Mouse (Mus musculus): Measurements from ENCODE around the gene Sec22b. TPM values are rescaled to one million over a fixed set of nuclear protein-coding genes. Genes with fewer than 3 reads are reported as not detected.

Gene Sec22b
- polyA plus RNA-seq, 1 experiment = 25.9 TPM

DNA sequence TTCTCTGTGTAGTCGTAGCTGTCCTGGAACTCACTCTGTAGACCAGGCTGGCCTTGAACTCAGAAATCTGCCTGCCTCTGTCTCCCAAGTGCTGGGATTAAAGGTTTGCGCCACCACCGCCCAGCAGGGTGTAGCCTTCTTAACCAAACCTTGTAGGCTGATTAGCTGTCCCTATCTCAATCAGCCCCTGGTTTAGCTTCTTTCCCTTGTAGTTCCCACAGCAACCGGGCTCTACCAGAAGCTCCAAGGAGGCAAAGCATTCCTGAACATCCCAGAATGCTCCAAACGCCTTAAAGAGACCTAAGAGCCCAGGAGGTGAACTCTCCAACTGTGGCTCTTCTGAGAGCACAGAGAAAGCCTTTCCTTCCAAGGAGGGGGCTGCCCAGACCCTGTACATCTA is 32.3 kb upstream of the Sec22b start:
- TF ChIP-seq CTCF (IDR thresholded peaks at IDR 0.05; ENCODE audit: insufficient read depth, low read length) (no peak), POLR2A (IDR thresholded peaks at IDR 0.05; ENCODE audit: borderline replicate concordance, extremely low read depth, low read depth, low read length) (no peak)
- DNase-seq = no peak

DNA sequence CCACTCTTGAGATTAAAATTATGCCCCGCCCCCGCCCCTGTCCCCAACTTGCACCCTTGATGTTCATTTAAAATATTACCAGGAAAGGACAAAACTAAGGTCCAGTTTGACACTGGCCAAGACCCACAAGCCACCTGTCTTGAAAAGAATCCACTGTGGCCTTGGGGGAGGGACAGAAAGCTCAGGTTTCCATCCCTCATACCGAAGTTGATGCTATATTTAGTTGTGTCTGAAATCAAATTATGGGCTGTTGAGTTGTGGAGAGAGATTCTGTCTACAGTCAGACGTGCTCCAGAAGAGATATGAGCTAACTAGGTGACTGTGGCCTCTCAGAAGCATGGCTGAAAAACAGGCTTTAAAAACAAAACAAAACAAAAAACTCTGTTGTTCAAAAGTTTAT is 31.3 kb upstream of the Sec22b start:
- Histone ChIP-seq H3K4me1 (ENCODE audit: control insufficient read depth, insufficient read depth, low read length) (no peaks in the 10 kb centered on the region), H3K4me3 (replicated peaks; ENCODE audit: extremely low read depth, low read depth, low read length) (no peak overlapping the region)
- TF ChIP-seq CTCF (IDR thresholded peaks at IDR 0.05; ENCODE audit: insufficient read depth, low read length) = no peak
- TF ChIP-seq POLR2A (IDR thresholded peaks at IDR 0.05; ENCODE audit: borderline replicate concordance, extremely low read depth, low read depth, low read length) = no peak
- 64% methylated on average over 4 of the region's 4 CpGs for WGBS
- no peak for DNase-seq

More for the DNA sequence above, 32.3 kb upstream of the Sec22b start:
- Histone ChIP-seq H3K4me3 (replicated peaks; ENCODE audit: extremely low read depth, low read depth, low read length) (no peak overlapping the region), H3K4me1 (ENCODE audit: control insufficient read depth, insufficient read depth, low read length) (no peaks in the 10 kb centered on the region)
- WGBS = 51% methylated on average over 5 of the region's 5 CpGs

DNA sequence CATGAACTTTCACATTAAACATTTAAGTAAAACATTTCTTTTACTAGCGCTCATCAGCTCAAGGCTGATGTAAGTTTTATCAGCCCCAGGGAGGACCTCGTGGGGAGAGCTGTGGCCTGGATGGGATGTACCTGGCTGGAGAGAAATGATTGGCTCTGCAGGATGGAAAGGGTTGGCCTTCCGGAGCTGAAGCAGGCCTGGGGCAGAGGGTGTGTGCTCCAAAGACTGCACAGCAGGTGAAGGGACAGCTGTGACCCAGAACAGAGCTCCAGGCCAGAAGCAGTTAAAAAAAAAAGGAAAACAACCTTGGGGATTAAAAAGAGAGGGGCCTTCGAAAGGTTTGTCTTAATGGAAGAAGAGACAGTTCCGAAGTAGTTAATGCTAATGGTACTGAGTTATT is 26.2 kb upstream of the Sec22b start:
- WGBS = 56% methylated on average over 5 of the region's 5 CpGs
- Histone ChIP-seq H3K4me3 (replicated peaks; ENCODE audit: extremely low read depth, low read depth, low read length) (no peak overlapping the region), H3K4me1 (ENCODE audit: control insufficient read depth, insufficient read depth, low read length) (no peaks in the 10 kb centered on the region)
- DNase-seq = no peak
- TF ChIP-seq POLR2A (IDR thresholded peaks at IDR 0.05; ENCODE audit: borderline replicate concordance, extremely low read depth, low read depth, low read length) = no peak
- no peak for TF ChIP-seq CTCF (IDR thresholded peaks at IDR 0.05; ENCODE audit: insufficient read depth, low read length)

DNA sequence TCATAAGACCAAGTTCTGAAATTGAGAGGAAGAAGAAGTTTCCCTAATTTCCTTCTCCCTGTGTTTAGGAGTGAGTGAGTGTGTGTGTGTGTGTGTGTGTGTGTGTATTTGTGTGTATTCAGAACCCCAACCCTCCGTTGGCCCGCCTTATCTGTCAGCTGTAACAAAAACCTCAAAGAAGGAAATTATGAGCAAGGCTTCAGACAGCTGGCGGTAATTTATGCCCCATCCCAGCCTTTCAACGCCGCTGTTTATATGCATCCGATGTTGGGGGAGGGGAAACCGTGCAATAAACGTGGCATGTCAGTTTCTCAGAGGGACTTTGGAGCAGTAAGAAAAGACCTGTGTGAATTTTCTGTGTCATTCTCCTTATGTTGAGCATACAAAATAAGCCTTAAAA is 24.7 kb upstream of the Sec22b start:
- TF ChIP-seq POLR2A (IDR thresholded peaks at IDR 0.05; ENCODE audit: borderline replicate concordance, extremely low read depth, low read depth, low read length) = no peak
- TF ChIP-seq CTCF (IDR thresholded peaks at IDR 0.05; ENCODE audit: insufficient read depth, low read length) = no peak
- no peak for DNase-seq
- H3K4me3 ChIP-seq (replicated peaks; ENCODE audit: extremely low read depth, low read depth, low read length) = no peak overlapping the region
- WGBS = 31% methylated on average over 8 of the region's 8 CpGs
- no peaks in the 10 kb centered on the region for H3K4me1 ChIP-seq (ENCODE audit: control insufficient read depth, insufficient read depth, low read length)

DNA sequence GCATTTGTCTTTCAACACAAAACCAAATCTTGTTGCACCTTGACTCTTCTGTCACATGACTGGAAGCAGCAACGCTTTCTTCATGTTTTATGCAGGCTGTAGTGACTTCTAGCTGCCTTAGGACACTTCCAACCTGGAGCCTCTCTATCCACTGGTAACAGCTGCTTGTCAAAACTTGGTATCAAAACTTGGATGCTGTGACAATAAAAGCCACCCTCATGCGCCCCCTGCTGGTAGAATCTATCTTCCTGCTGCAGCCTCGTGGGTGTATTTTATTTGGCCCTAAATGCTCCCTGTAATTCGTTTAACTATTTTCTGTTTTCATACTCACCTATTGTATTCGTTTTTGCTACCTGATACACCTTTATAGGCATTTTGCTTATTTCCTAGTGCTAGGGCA is 21.8 kb upstream of the Sec22b start:
- 9% methylated on average over 5 of the region's 5 CpGs for WGBS

DNA sequence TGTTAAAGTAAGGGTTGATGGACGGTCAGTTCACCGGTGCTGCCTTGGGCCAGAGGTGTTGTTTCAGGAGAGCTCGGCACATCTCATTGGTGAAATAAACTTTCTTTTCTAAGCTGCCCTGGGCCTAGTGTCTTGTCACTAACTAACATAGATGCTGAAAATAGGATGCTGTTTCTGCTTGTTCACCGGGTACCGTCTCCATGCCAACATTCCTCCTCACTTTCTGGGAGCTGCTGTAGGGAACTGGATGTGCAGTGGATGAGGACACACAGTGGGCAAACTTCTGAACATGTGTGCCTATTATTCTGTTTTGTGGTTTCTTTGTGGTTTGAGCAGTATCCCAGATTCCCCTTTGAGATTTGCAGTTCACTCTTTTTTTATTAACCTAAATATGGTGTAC is 19.4 kb upstream of the Sec22b start:
- no peak for DNase-seq
- WGBS = 93% methylated on average over 5 of the region's 5 CpGs
- TF ChIP-seq CTCF (IDR thresholded peaks at IDR 0.05; ENCODE audit: insufficient read depth, low read length) (no peak), POLR2A (IDR thresholded peaks at IDR 0.05; ENCODE audit: borderline replicate concordance, extremely low read depth, low read depth, low read length) (no peak)
- no peaks in the 10 kb centered on the region for H3K4me1 ChIP-seq (ENCODE audit: control insufficient read depth, insufficient read depth, low read length)
- H3K4me3 ChIP-seq (replicated peaks; ENCODE audit: extremely low read depth, low read depth, low read length) = no peak overlapping the region

More for the DNA sequence above, 21.8 kb upstream of the Sec22b start:
- TF ChIP-seq POLR2A (IDR thresholded peaks at IDR 0.05; ENCODE audit: borderline replicate concordance, extremely low read depth, low read depth, low read length) = no peak
- peak; percentile 67 for TF ChIP-seq CTCF (IDR thresholded peaks at IDR 0.05; ENCODE audit: insufficient read depth, low read length)
- peak; percentile 73 for DNase-seq
- Histone ChIP-seq H3K4me3 (replicated peaks; ENCODE audit: extremely low read depth, low read depth, low read length) (no peak overlapping the region), H3K4me1 (ENCODE audit: control insufficient read depth, insufficient read depth, low read length) (no peaks in the 10 kb centered on the region)

DNA sequence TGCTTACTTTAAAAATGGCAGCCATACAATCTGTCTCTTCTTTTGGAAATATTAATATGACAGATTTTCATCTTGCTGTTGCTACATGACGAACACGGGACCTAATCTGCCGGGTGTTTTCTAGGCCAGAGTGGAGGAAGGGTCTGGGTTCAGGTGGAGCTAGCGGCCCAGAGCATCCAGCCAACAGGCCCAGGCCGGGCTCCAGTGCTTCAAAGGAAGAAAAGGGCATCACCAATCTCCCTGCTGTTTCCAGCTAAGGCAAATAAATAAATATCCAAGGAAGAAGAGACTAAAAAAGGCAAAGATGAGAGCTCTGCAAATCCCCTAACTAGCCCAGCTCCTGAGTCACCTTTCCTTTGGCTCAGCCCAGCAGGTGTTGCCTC is 13.2 kb upstream of the Sec22b start:
- WGBS = 57% methylated on average over 5 of the region's 5 CpGs
- DNase-seq = no peak

DNA sequence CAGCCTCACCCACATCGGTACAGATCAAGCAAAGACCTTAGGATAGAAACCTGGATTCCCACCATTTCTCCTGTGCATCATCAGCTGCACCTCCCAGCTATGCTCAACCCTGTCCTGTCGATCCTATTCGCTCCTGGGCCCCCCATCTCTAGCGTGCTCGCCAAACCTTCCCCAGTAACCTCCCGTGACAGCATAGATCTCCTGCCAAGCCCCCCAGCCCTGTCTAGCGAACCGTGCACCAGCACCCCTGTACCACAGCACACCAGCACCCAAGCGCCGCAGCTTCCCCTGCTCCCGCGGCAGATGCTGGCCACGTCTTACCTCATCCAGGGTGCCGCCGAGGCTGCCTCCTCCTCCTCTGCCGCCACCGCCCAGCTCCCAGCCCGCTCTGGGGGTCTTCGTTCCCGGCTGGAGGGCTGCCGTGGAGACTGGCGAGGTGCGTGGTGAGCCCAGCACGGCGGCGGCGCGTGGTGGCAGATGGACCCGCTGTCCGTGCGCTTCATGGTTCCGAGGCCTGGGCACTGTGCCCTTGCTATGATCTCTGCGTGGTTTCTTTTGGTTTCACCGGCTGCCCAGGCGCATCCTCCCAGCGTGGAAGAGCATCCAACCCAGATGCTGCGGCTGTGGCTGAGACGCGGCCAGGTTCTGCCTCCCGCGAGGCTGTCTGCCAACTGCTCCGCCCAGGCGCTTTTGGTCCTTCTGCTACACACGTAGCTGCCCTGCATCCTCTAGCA is 12.7 kb upstream of the Sec22b start, which contains the start of gene Pde4dip:
TSS of gene Pde4dip (minus strand) at position 540 of the 734 bp plus-strand sequence.
- Histone ChIP-seq H3K4me1 (ENCODE audit: control insufficient read depth, insufficient read depth, low read length) (no peaks in the 10 kb centered on the region), H3K4me3 (replicated peaks; ENCODE audit: extremely low read depth, low read depth, low read length) (no peak within 1 kb of the TSS)
- WGBS = 2% methylated on average over 44 of the region's 44 CpGs
- no peak for DNase-seq
- no peak for TF ChIP-seq CTCF (IDR thresholded peaks at IDR 0.05; ENCODE audit: insufficient read depth, low read length)
- no peak for TF ChIP-seq POLR2A (IDR thresholded peaks at IDR 0.05; ENCODE audit: borderline replicate concordance, extremely low read depth, low read depth, low read length)

More for the DNA sequence above, 13.2 kb upstream of the Sec22b start:
- TF ChIP-seq POLR2A (IDR thresholded peaks at IDR 0.05; ENCODE audit: borderline replicate concordance, extremely low read depth, low read depth, low read length) = no peak
- TF ChIP-seq CTCF (IDR thresholded peaks at IDR 0.05; ENCODE audit: insufficient read depth, low read length) = no peak
- H3K4me1 ChIP-seq (ENCODE audit: control insufficient read depth, insufficient read depth, low read length) = no peaks in the 10 kb centered on the region
- H3K4me3 ChIP-seq (replicated peaks; ENCODE audit: extremely low read depth, low read depth, low read length) = no peak overlapping the region

DNA sequence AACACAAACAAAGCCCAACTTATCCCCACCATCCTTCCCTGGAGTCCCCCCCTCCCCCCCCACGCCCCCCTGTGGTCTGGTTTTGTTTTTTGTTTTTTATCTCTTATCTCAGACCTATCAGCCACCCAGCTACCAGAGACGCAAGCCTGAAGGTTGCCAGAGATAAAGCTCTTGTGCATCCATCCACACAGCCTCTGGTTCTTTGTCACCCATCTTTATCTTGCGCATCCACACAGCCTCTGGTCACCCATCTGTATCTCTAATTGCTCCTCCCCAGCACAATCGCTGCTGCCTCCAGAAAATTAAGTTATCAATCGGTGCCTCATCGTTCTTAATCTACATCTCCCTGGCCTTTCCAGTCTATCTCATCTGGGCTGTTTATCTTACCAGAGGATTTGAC is 10.8 kb upstream of the Sec22b start:
- no peak for DNase-seq
- no peak for TF ChIP-seq POLR2A (IDR thresholded peaks at IDR 0.05; ENCODE audit: borderline replicate concordance, extremely low read depth, low read depth, low read length)
- no peak for TF ChIP-seq CTCF (IDR thresholded peaks at IDR 0.05; ENCODE audit: insufficient read depth, low read length)
- Histone ChIP-seq H3K4me3 (replicated peaks; ENCODE audit: extremely low read depth, low read depth, low read length) (no peak overlapping the region), H3K4me1 (ENCODE audit: control insufficient read depth, insufficient read depth, low read length) (no peaks in the 10 kb centered on the region)
- WGBS = 46% methylated on average over 6 of the region's 6 CpGs

DNA sequence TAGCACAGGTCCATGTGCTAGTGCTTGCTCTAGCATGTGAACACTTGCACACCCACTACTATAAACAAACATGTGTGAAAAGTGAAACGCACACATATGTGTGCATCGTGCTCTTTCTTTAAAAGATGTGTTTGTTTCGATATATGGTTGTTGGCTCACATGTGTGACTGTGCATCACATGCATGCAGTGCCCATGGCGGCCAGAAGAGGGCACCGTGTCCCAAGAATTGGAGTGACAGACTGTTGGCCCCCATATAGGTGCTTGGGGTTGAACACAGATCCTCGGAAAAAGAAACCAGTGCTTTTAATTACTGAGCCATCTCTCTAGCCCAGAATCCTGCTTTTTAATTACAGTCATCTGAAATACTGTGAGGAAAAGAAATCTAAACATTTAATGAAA is 6.3 kb upstream of the Sec22b start:
- WGBS = 52% methylated on average over 6 of the region's 6 CpGs
- peak; percentile 30 for DNase-seq
- no peak overlapping the region for H3K4me3 ChIP-seq (replicated peaks; ENCODE audit: extremely low read depth, low read depth, low read length)
- no peaks in the 10 kb centered on the region for H3K4me1 ChIP-seq (ENCODE audit: control insufficient read depth, insufficient read depth, low read length)
- peak; percentile 68 for TF ChIP-seq CTCF (IDR thresholded peaks at IDR 0.05; ENCODE audit: insufficient read depth, low read length)
- TF ChIP-seq POLR2A (IDR thresholded peaks at IDR 0.05; ENCODE audit: borderline replicate concordance, extremely low read depth, low read depth, low read length) = no peak

Data from lung, adult 2 months (tissue).